Mouse (Mus musculus) cortical plate, adult 2 months (tissue): Measurements from ENCODE around the gene Slc9a7. TPM values are rescaled to one million over a fixed set of nuclear protein-coding genes. Genes with fewer than 3 reads are reported as not detected.

Source experiments
- H3K27ac ChIP-seq: fragments of 200-500 bp; 2 replicates; pipeline ENCODE4 v1.5.1; 2012; ENCODE audit warnings: low read length, control low read depth, inconsistent platforms; ENCODE audit not compliant: insufficient read depth
- H3K4me1 ChIP-seq: fragments of 200-500 bp; 2 replicates; pipeline ENCODE4 v1.6.1; 2011; ENCODE audit warnings: low read length; ENCODE audit not compliant: control insufficient read depth, insufficient read depth
- H3K4me3 ChIP-seq: fragments of 200-500 bp; 2 replicates; pipeline ENCODE4 v1.5.1; 2011; ENCODE audit warnings: mild to moderate bottlenecking, low read length, control low read depth; ENCODE audit not compliant: insufficient read depth
- CTCF ChIP-seq: fragments of 200-500 bp; IDR thresholded peaks from 2 replicates; pipeline ENCODE4 v1.5.1; 2011; ENCODE audit warnings: mild to moderate bottlenecking, control low read depth, low read length; ENCODE audit not compliant: insufficient read depth; ENCODE audit errors: extremely low read depth
- POLR2A ChIP-seq: fragments of 200-500 bp; IDR thresholded peaks from 2 replicates; pipeline ENCODE4 v1.6.1; 2011; ENCODE audit warnings: mild to moderate bottlenecking, low read length, control low read depth; ENCODE audit not compliant: insufficient read depth; ENCODE audit errors: extremely low read depth
- polyA plus RNA-seq: library from polyadenylated mRNA; depleted of rRNA; stranded (reverse); fragments of >200 nt; gene quantifications from 2 replicates; pipeline ENCODE4 v1.2.3, GENCODE M21; 2012

The Slc9a7 gene
- polyA plus RNA-seq, 1 experiment = 13.7 TPM

GRCm38 (mm10) chrX:20271980-20272379 lies 19.6 kb downstream of the Slc9a7 start:
- Histone ChIP-seq H3K4me1 (no peaks in the 10 kb centered on the region), H3K4me3 (no peak overlapping the region)

DNA sequence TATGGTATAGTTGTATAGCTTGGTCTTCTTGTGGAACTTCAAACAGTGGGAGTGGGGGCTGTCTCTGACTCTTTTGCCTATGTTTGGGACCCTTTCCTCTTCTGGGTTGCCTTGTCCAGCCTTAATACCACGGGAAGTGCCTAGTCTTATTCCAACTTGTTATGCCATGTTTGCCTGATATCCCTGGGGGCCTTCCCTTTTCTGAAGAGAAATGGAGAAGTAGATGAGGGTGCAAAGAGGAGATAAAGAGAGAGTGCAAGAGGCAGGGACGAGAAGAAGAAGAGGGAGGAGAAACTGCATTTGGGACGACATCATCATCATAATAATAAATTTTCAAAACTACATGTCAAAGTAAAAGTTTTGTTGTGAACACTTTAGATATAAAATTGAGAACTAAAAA lies 21.6 kb downstream of the Slc9a7 start:
- TF ChIP-seq POLR2A = no peak
- TF ChIP-seq CTCF = no peak
- Histone ChIP-seq H3K4me3 (no peak overlapping the region), H3K27ac (no peak overlapping the region), H3K4me1 (no peaks in the 10 kb centered on the region)

More at GRCm38 (mm10) chrX:20271980-20272379, 19.6 kb downstream of the Slc9a7 start:
- no peak for TF ChIP-seq POLR2A
- TF ChIP-seq CTCF = no peak
- H3K27ac ChIP-seq = no peak overlapping the region

GRCm38 (mm10) chrX:20264370-20264769 lies 27.2 kb downstream of the Slc9a7 start:
- TF ChIP-seq CTCF = no peak
- no peak for TF ChIP-seq POLR2A
- no peak overlapping the region for H3K4me3 ChIP-seq
- no peak overlapping the region for H3K27ac ChIP-seq
- no peaks in the 10 kb centered on the region; the same call in 1 of the 2 replicates for H3K4me1 ChIP-seq

- no peak overlapping the region for H3K27ac ChIP-seq
- H3K4me3 ChIP-seq = no peak overlapping the region
- TF ChIP-seq POLR2A (no peak), CTCF (no peak)
- no peaks in the 10 kb centered on the region for H3K4me1 ChIP-seq
These were observed 63.5 kb downstream of the Slc9a7 start for GRCm38 (mm10) chrX:20228102-20228501.

DNA sequence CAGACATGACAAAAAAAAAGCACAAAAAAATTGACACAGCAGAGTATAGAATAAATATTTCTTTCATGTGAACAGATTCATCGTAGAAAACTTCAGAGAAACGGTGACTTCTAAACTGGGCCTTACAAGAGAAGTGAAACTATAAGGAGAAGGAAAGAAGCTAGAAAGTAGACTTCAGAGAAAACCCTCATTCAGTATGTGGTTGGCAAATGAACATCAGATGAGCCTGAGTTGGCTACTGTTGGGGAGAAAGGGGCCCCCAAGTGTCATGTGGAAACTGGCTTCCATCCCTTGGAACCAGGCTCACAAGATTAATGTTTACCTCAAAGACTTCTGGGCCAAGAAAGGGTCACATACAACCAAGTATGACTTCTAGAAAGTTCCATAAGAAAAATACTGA lies 70.1 kb downstream of the Slc9a7 start:
- TF ChIP-seq CTCF (no peak), POLR2A (no peak)
- H3K4me1 ChIP-seq = no peaks in the 10 kb centered on the region
- H3K4me3 ChIP-seq = no peak overlapping the region
- no peak overlapping the region for H3K27ac ChIP-seq

GRCm38 (mm10) chrX:20185616-20186015 lies 106.0 kb downstream of the Slc9a7 start:
- TF ChIP-seq CTCF = no peak
- TF ChIP-seq POLR2A = no peak
- no peaks in the 10 kb centered on the region for H3K4me1 ChIP-seq
- H3K27ac ChIP-seq = no peak overlapping the region

DNA sequence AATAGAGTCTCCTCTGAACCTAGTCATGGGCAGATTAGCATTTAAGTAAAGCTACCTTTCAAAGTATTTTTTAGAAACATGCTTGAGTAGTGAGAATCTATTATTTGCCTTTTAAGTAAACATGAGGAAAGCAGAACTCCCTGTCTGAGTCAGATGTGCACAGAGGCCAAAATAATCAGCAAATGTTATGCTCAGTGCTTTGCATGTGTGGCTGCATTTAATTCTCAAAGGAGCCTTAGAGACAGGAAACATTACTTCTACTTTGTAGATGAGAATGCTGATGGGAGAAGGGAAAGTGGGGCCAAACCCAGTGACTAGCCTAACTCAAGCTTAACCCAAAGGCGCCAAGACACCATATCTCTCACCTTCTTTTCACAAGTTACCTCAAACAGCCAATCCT lies 114.8 kb downstream of the Slc9a7 start:
- TF ChIP-seq CTCF = no peak
- no peak for TF ChIP-seq POLR2A
- Histone ChIP-seq H3K27ac (no peak overlapping the region), H3K4me1 (no peaks in the 10 kb centered on the region), H3K4me3 (no peak overlapping the region)

More at GRCm38 (mm10) chrX:20185616-20186015, 106.0 kb downstream of the Slc9a7 start:
- no peak overlapping the region for H3K4me3 ChIP-seq

DNA sequence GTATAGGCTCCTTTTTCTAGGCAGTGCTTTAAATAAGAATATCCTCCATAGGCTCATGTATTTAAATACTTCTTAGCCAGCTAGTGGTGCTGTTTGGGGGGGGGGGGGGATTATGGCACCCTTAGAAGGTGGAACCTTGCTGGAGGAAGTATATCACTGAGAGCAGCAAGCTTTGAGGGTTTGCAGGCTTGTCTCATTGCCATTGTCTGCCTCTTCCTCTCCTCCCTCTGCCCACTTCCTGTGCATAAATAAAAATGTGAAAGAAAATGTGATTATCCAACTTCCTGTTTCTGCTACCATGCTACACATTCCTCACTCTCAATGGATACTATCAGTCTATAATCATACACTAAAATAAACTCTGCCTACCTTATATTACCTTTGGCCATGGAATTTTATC lies 123.2 kb downstream of the Slc9a7 start:
- Histone ChIP-seq H3K4me1 (no peaks in the 10 kb centered on the region), H3K27ac (no peak overlapping the region), H3K4me3 (no peak overlapping the region)
- no peak for TF ChIP-seq CTCF
- TF ChIP-seq POLR2A = no peak

GRCm38 (mm10) chrX:20164984-20165383 lies 126.6 kb downstream of the Slc9a7 start:
- H3K4me1 ChIP-seq = no peaks in the 10 kb centered on the region
- no peak for TF ChIP-seq CTCF
- no peak for TF ChIP-seq POLR2A
- no peak overlapping the region for H3K4me3 ChIP-seq
- H3K27ac ChIP-seq = no peak overlapping the region

GRCm38 (mm10) chrX:20162322-20162711 lies 129.3 kb downstream of the Slc9a7 start:
- no peaks in the 10 kb centered on the region; the same call in 1 of the 2 replicates for H3K4me1 ChIP-seq
- H3K27ac ChIP-seq = no peak overlapping the region
- peak; percentile 44 for TF ChIP-seq CTCF
- no peak for TF ChIP-seq POLR2A
- H3K4me3 ChIP-seq = no peak overlapping the region
